In the genomic region with DNA sequence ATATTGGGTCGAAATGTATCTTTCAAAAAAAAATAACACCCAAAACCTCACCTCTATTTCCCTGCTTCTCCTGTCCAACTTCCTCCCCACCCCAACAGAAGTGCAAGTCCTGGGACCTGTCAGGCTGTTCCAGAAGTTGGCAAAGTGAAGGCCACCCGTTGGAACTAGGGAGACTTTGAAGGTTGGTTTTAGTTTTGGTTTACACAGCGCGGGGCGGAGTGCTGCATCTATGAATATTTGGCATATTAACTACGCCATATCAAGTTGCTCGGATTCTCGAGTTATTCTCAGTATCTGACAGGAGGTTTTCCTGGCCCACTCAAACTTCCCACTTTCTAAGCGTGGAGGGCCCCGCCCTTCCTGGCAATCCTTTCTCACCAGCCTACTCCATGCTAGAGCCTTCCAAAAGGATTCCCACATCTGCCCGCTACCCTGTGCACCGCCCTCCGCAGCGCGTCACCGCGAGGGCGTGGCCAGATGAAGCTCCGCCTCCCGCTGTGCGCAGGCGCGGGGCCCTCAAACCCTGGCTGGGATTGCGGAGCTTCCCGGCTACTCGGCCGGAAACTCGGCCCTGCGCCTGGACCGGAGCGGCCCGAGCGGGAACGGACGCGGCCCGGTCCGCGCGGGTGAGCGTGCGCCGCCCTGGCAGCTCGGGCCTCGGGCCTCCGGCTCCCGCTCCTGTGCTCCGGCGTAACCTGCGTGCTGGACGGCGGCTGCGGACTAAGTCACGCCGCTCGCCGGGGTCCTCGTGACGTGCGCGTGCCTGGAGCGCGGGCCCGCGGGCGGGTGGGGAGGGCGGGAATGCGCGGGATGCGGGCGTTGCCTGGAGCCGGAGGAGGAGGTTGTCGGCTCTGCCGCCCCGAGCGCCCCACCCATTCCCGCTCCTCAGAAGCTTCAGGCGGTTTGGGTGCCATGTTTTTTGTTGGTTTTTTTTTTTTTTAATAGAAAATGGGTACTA, we compare ENCODE assay signal across 8 mouse cellular contexts. TPM values are rescaled to one million over a fixed set of nuclear protein-coding genes. Genes with fewer than 3 reads are reported as not detected.
A peak's percentile ranks its signal among the peaks of the same experiment; 100 is the strongest.
DNase-seq lines count a peak whose midpoint lies in the region; ATAC-seq lines count a peak whose summit lies in the region.

A gene (plus strand): TSS at position 474 of the 958 bp plus-strand sequence.

- peaks cover 12% of the 10 kb centered on the region for H3K4me1 ChIP-seq in hindbrain, embryonic 13.5 days (replicated peaks)

- peak within 1 kb of the TSS; percentile 98 for H3K27ac ChIP-seq in hindbrain, embryonic 13.5 days

- no peaks in the 10 kb centered on the region for H3K9me3 ChIP-seq in hindbrain, embryonic 13.5 days

- peak; percentile 99 for ATAC-seq in hindbrain, embryonic 13.5 days (ENCODE audit: low FRiP score)

- no peaks in the 10 kb centered on the region for H3K27me3 ChIP-seq in hindbrain, embryonic 13.5 days

- WGBS in hindbrain, embryonic 13.5 days, result 4% methylated on average over 78 of the region's 78 CpGs

- H3K9ac ChIP-seq in hindbrain, embryonic 13.5 days, result peak within 1 kb of the TSS; percentile 81

- peaks cover 7% of the 10 kb centered on the region; the same call in 1 of the 2 replicates for H3K36me3 ChIP-seq in hindbrain, embryonic 13.5 days

- peak within 1 kb of the TSS; percentile 70 for H3K4me3 ChIP-seq in hindbrain, embryonic 13.5 days

- DNase-seq in Muller cell, postnatal 12 days (ENCODE audit: inconsistent ontology term), result peak; percentile 98
- DNase-seq in cerebellum, adult 9-11 months, result peak; percentile 97
- peak; percentile 93 to 97 for DNase-seq in frontal cortex, postnatal 10 days (ENCODE audit: low spot score in 2 of 2)
- DNase-seq in layer of hippocampus, postnatal 25 days (ENCODE audit: extremely low spot score in 1 of 2, low spot score in 1 of 2), result peak; percentile 97 to 100
- peak; percentile 97 for DNase-seq in lung, postnatal 25 days (ENCODE audit: low spot score)
- peak; percentile 95 for DNase-seq in retina, embryonic 14.5 days (ENCODE audit: low spot score)
- DNase-seq in thymus, postnatal 4 days, result peak; percentile 98

- peak within 1 kb of the TSS; percentile 59 for H3K4me2 ChIP-seq in hindbrain, embryonic 13.5 days

RNA-seq across cellular contexts. Expression of the gene that starts here (rescaled TPM):
- polyA plus RNA-seq in hindbrain, embryonic 13.5 days (2015; fragmentation: Nextera tagmentation; extraction: Ambion mirVana), result 18.4 and 18.9 TPM in 2 replicates
- total RNA-seq in layer of hippocampus, postnatal 25 days (2021), result 10 to 100 TPM; 10.5 to 12.0 TPM

Comparison
In these comparisons a context has a peak if more than half of its experiments do, and no peak if none do; other contexts are left out.
1. Peak in every context shown above with its lines: DNase-seq, ATAC-seq, H3K4me3 ChIP-seq and H3K27ac ChIP-seq.